Mouse (Mus musculus) ES-E14 (cell line): ENCODE data around the gene Tsfm. TPM values are rescaled to one million over a fixed set of nuclear protein-coding genes. Genes with fewer than 3 reads are reported as not detected.

ENCODE experiments used
- DNase-seq: peaks from one replicate; pipeline ENCODE4 v3.0.0-alpha.2; 2013; ENCODE audit warnings: low read depth, low spot score
- H3K27ac ChIP-seq: 2 replicates; pipeline ENCODE4 v1.5.1; 2012; ENCODE audit warnings: low read depth, mild to moderate bottlenecking, low read length, moderate library complexity, mixed read lengths; ENCODE audit not compliant: poor library complexity, insufficient read depth, severe bottlenecking
- H3K36me3 ChIP-seq: 2 replicates; pipeline ENCODE4 v1.6.1; 2012; ENCODE audit warnings: mild to moderate bottlenecking, low read length, moderate library complexity, mixed read lengths; ENCODE audit not compliant: control insufficient read depth, poor library complexity, insufficient read depth, severe bottlenecking
- H3K4me1 ChIP-seq, 2 experiments: fragments of 150-350 bp in 1 of 2; sonication (generic) in 1 of 2; 2 replicates each; pipeline ENCODE4 v1.6.1; 2012; ENCODE audit warnings: low read length in 2 of 2, mild to moderate bottlenecking in 1 of 2, mixed read lengths in 1 of 2; ENCODE audit not compliant: control insufficient read depth in 2 of 2, insufficient read depth in 2 of 2, poor library complexity in 1 of 2
- H3K4me3 ChIP-seq, 2 experiments: fragments of 150-350 bp in 1 of 2; sonication (generic) in 1 of 2; 2 replicates each; pipeline ENCODE4 v1.5.1; 2012; ENCODE audit warnings: low read length in 2 of 2, low read depth in 1 of 2, mild to moderate bottlenecking in 1 of 2, mixed read lengths in 1 of 2; ENCODE audit not compliant: insufficient read depth in 1 of 2, poor library complexity in 1 of 2, severe bottlenecking in 1 of 2
- H3K9ac ChIP-seq: 2 replicates; pipeline ENCODE4 v1.6.1; 2012; ENCODE audit warnings: low read depth, mild to moderate bottlenecking, low read length, mixed read lengths; ENCODE audit not compliant: poor library complexity, insufficient read depth, severe bottlenecking
- H3K9me3 ChIP-seq: fragments of 150-350 bp; sonication (generic); 2 replicates; pipeline ENCODE4 v1.6.1; 2012; ENCODE audit warnings: low read depth, mild to moderate bottlenecking, low read length; ENCODE audit not compliant: control insufficient read depth, insufficient read depth
- CHD2 ChIP-seq: IDR thresholded peaks from 2 replicates; pipeline ENCODE4 v1.6.1; 2014; ENCODE audit warnings: mild to moderate bottlenecking, low read depth, low read length, inconsistent platforms
- HCFC1 ChIP-seq: IDR thresholded peaks from 2 replicates; pipeline ENCODE4 v1.6.1; 2012; ENCODE audit warnings: low read length, inconsistent platforms, borderline replicate concordance; ENCODE audit not compliant: insufficient read depth
- MAFK ChIP-seq: IDR thresholded peaks from 2 replicates; pipeline ENCODE4 v1.6.1; 2014; ENCODE audit warnings: mild to moderate bottlenecking, low read depth, low read length, inconsistent platforms; ENCODE audit not compliant: insufficient read depth
- ZC3H11A ChIP-seq: IDR thresholded peaks from 2 replicates; pipeline ENCODE4 v1.6.1; 2012; ENCODE audit warnings: low read depth, mild to moderate bottlenecking, inconsistent platforms, low read length, borderline replicate concordance
- ZNF384 ChIP-seq: IDR thresholded peaks from 2 replicates; pipeline ENCODE4 v1.6.1; 2012; ENCODE audit warnings: low read depth, low read length, inconsistent platforms
- in situ Hi-C, 2 experiments: fragments of 600-800 bp; cut with MboI; formaldehyde crosslinking; loops; one replicate each; pipeline ENCODE4 v1.15.1; 2025; ENCODE audit warnings: low sequenced_read_pairs in 2 of 2, inconsistent platforms in 1 of 2; ENCODE audit not compliant: unreplicated experiment in 2 of 2
- total RNA-seq: library from RNA; depleted of rRNA; stranded (reverse); fragments of 300-350 nt; gene quantifications from 2 replicates; pipeline ENCODE4 v1.2.3, GENCODE M21; 2012

The Tsfm gene
- total RNA-seq, 1 experiment, result 60.9 TPM

GRCm38 (mm10) chr10:126972051-126972725, 58.5 kb downstream of the Tsfm start:
- DNase-seq, result peak; percentile 98
- in situ Hi-C loops, result no loop called here
- TF ChIP-seq ZNF384, result no peak
- no peak for TF ChIP-seq HCFC1
- no peak for TF ChIP-seq MAFK
- TF ChIP-seq CHD2, result no peak
- no peak for TF ChIP-seq ZC3H11A
- Histone ChIP-seq H3K36me3 (no peaks in the 10 kb centered on the region), H3K27ac (peak overlapping the region; percentile 92), H3K4me1 (peaks cover 5 to 20% of the 10 kb centered on the region in 2 experiments; a peak in 3 of 4 replicates), H3K9me3 (no peaks in the 10 kb centered on the region), H3K9ac (peak overlapping the region; percentile 37; the same call in 1 of the 2 replicates), H3K4me3 (peak overlapping the region; percentile 17 to 34)

- peak overlapping the region; percentile 15 to 36; a peak in 3 of 4 replicates for H3K4me3 ChIP-seq
- peak overlapping the region; percentile 44; the same call in 1 of the 2 replicates for H3K9ac ChIP-seq
- no peak for DNase-seq
- peaks cover 5 to 18% of the 10 kb centered on the region in 2 experiments; a peak in 3 of 4 replicates for H3K4me1 ChIP-seq
- in situ Hi-C loops, result no loop called here
- no peak for TF ChIP-seq HCFC1
- peak; percentile 92 for TF ChIP-seq ZNF384
- no peak for TF ChIP-seq CHD2
- TF ChIP-seq MAFK, result no peak
- peak overlapping the region; percentile 92 for H3K27ac ChIP-seq
- H3K36me3 ChIP-seq, result no peaks in the 10 kb centered on the region
- H3K9me3 ChIP-seq, result no peaks in the 10 kb centered on the region
Observed at GRCm38 (mm10) chr10:126971363-126972050, 59.1 kb downstream of the Tsfm start.

GRCm38 (mm10) chr10:126963821-126964220, 66.8 kb downstream of the Tsfm start:
- Histone ChIP-seq H3K4me3 (peak overlapping the region in 1 of 2 experiments; percentile 1; a peak in 1 of 4 replicates), H3K9me3 (no peaks in the 10 kb centered on the region), H3K36me3 (no peaks in the 10 kb centered on the region), H3K4me1 (peaks cover 5 to 14% of the 10 kb centered on the region in 2 experiments; a peak in 3 of 4 replicates), H3K27ac (no peak overlapping the region), H3K9ac (no peak overlapping the region)
- DNase-seq, result no peak
- in situ Hi-C loops, result no loop called here
- TF ChIP-seq ZNF384, result no peak
- TF ChIP-seq CHD2, result 0 out of 2 replicates have a peak, but pooled peaks have one; percentile 36
- no peak for TF ChIP-seq HCFC1
- no peak for TF ChIP-seq ZC3H11A
- TF ChIP-seq MAFK, result no peak

- H3K27ac ChIP-seq, result no peak overlapping the region
- in situ Hi-C loops, result no loop called here
- H3K9ac ChIP-seq, result no peak overlapping the region; the same call in 1 of the 2 replicates
Observed at GRCm38 (mm10) chr10:126962966-126963330, 67.7 kb downstream of the Tsfm start.

More at GRCm38 (mm10) chr10:126962966-126963330, 67.7 kb downstream of the Tsfm start:
- Histone ChIP-seq H3K9me3 (no peaks in the 10 kb centered on the region), H3K4me3 (no peak overlapping the region), H3K36me3 (no peaks in the 10 kb centered on the region), H3K4me1 (peaks cover 5 to 14% of the 10 kb centered on the region in 2 experiments; a peak in 3 of 4 replicates)
- DNase-seq, result no peak
- TF ChIP-seq ZNF384, result no peak
